Mouse (Mus musculus) right cerebral cortex, postnatal 36 days (tissue): ENCODE data around the gene Slc2a4.
"Not testable (repeated sequence)": the region's sequence is repeated elsewhere in the genome, so short reads cannot be mapped to it uniquely, and the experiment has no call there.

Source experiments
- DNase-seq, 2 experiments: peaks; one replicate each; pipeline ENCODE4 v3.0.0; 2022; ENCODE audit warnings: low spot score in 2 of 2, mixed read lengths in 1 of 2

Slc2a4 gene

GRCm38 (mm10) chr11:69920266-69921031 lies 27.5 kb downstream of the Slc2a4 start:
- no peak for DNase-seq

- DNase-seq = no peak
Observed at GRCm38 (mm10) chr11:69919661-69920265, 28.2 kb downstream of the Slc2a4 start.

GRCm38 (mm10) chr11:69919053-69919452 lies 28.9 kb downstream of the Slc2a4 start:
- no peak for DNase-seq

GRCm38 (mm10) chr11:69918118-69918517 lies 29.9 kb downstream of the Slc2a4 start:
- DNase-seq = no peak

GRCm38 (mm10) chr11:69917379-69917948 lies 30.5 kb downstream of the Slc2a4 start:
- DNase-seq = no peak

- DNase-seq = not testable (repeated sequence)
Observed at GRCm38 (mm10) chr11:69916652-69917378, 31.2 kb downstream of the Slc2a4 start.

- DNase-seq = no peak
Observed at GRCm38 (mm10) chr11:69915667-69916627, 32.0 kb downstream of the Slc2a4 start.

GRCm38 (mm10) chr11:69914917-69915430 lies 33.0 kb downstream of the Slc2a4 start:
- no peak for DNase-seq

- DNase-seq = no peak
Observed at GRCm38 (mm10) chr11:69914372-69914764, 33.6 kb downstream of the Slc2a4 start.

GRCm38 (mm10) chr11:69913554-69914371 lies 34.2 kb downstream of the Slc2a4 start, which contains the start of gene Gps2:
Gps2 (plus strand) TSS chr11:69913888.
- DNase-seq = peak; percentile 90 to 92

- no peak for DNase-seq
Observed at GRCm38 (mm10) chr11:69912716-69913530, 35.1 kb downstream of the Slc2a4 start.

- no peak for DNase-seq
Observed at GRCm38 (mm10) chr11:69911701-69912100, 36.3 kb downstream of the Slc2a4 start.

- DNase-seq = no peak
Observed at GRCm38 (mm10) chr11:69910781-69911560, 37.0 kb downstream of the Slc2a4 start.

GRCm38 (mm10) chr11:69910177-69910576 lies 37.8 kb downstream of the Slc2a4 start:
- no peak for DNase-seq

- no peak for DNase-seq
Observed at GRCm38 (mm10) chr11:69909174-69909573, 38.8 kb downstream of the Slc2a4 start.

- DNase-seq = no peak
Observed at GRCm38 (mm10) chr11:69908645-69909044, 39.3 kb downstream of the Slc2a4 start.

GRCm38 (mm10) chr11:69904311-69904710 lies 43.7 kb downstream of the Slc2a4 start:
- DNase-seq = no peak

- no peak for DNase-seq
Observed at GRCm38 (mm10) chr11:69902972-69903371, 45.0 kb downstream of the Slc2a4 start.
